Mouse (Mus musculus): Measurements from ENCODE around the gene Lcmt1.
A peak's percentile ranks its signal among the peaks of the same experiment; 100 is the strongest.

Lcmt1 gene

GRCm38 (mm10) chr7:123360185-123360584, 9.4 kb upstream of the Lcmt1 start:
- DNase-seq (ENCODE audit: low read depth, low spot score): no peak

DNA sequence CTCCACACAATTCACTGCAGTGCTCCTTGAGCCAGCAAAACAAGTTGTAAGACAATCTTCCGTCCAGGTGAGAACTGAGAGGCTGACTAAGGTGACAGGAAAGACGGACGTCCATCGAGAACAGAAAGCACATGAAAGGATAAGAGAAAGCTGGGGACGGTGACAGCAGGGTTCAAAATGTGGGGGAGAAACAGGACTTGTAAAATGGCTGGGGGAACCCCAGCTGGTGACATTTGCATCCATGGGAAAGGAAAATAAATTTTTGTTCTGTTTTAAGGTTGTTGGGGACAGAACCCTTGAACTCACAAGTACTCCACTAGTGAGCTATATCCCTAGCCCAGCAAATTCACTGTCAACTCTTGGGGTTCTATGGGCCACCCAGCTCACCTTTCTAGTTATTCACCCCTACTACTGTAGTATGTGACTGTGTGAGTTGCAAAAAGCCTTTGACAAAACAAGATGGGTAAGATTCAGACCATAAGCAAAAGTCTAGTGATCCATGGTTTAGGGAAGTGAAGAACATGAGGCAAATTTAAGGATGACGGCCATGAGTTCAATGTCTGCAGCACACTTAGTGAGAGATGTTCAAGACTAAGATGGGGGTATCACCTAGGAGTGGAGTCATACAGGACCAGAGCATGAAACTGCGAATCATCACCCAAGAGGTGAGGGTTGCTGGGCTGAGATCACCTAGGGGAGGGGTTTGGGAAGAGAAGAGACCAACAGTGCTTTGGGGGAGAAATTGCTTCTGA, 8.2 kb upstream of the Lcmt1 start:
- no peak for DNase-seq (ENCODE audit: low read depth, low spot score)

DNA sequence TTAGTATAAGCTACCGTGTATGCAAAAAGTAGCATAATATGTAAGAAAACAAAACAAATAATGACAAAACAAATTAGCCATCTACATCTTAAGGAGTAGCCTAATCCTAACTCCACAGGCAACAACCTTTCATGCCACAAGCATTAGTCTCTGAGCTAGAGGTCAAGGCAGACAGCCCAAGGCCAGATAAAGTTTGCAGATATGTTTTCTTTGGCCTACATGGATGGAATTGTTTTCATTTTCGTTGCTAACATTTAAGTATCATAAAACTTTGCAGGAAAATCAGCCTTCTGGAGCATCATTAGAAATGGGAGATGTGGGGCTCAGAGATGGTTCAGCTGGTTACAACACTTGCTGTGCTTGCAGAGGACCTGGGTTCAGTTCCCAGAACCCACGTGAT, 6.8 kb upstream of the Lcmt1 start:
- DNase-seq (ENCODE audit: low read depth, low spot score): no peak

- no peak for DNase-seq (ENCODE audit: low read depth, low spot score)
Measured at GRCm38 (mm10) chr7:123363971-123364370, 5.6 kb upstream of the Lcmt1 start.

GRCm38 (mm10) chr7:123365876-123366741, 3.5 kb upstream of the Lcmt1 start:
- no peak for DNase-seq (ENCODE audit: low read depth, low spot score)

DNA sequence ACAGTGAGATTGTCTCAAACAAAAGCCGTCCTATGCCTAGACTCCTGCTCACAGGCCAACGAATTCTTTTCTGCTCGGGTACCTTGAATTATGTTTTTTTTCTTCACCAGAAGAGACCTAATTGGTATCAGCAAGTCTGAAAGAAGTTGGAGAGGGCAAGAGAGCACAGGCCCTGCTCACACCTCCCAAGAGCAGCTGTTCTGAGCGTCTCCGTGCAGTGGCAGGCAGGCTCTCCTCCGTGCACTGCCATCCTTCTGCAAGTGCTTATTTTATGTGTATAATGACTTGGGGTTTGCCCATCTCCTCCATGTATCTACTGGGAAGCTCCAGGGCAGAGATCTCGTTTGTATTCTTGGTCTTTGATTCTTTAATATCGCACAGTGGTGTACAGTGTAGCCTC, 2.8 kb upstream of the Lcmt1 start:
- no peak for DNase-seq (ENCODE audit: low read depth, low spot score)

DNA sequence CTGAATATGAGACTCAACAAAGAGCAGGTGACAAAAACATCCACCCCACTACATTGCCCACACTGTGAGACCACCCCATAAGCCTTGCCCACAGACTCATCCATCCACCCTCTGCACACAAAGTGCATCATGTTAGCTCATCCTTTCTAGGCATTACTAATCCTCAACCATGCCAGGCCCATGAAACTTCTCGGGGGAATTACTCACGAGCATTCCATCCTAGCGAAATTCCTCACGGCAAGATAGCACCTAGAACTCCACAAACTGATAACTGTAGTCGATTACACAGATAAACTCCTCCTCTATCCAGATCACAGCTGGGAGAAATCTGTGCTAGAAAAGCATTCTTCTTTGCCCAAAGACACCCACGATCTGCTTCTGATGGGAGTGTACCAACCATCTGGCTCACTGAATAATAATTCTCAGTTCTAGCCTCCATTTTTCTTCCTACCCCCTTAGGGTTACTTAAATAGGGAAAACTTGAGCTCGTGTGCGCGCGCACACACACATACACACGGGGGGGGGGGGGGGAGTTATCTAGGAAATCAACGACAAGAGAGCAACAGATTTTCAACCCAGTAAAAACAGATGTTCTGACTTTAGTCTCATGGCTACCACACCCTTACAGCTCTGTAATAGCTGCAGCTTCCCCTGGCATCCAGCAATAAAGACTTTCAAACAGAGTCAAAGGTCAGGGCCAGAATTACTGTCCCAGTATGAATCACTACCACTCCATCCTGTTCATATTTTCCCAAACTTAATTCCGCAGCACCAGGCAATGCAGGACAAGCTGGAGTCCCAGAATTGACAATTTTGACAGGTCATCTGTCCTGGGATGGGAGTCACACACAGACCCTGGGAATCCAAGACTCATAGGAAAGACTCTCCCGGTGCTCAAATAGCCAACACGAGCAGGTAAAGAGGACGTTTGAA, 2.1 kb upstream of the Lcmt1 start:
- DNase-seq (ENCODE audit: low read depth, low spot score): no peak

DNA sequence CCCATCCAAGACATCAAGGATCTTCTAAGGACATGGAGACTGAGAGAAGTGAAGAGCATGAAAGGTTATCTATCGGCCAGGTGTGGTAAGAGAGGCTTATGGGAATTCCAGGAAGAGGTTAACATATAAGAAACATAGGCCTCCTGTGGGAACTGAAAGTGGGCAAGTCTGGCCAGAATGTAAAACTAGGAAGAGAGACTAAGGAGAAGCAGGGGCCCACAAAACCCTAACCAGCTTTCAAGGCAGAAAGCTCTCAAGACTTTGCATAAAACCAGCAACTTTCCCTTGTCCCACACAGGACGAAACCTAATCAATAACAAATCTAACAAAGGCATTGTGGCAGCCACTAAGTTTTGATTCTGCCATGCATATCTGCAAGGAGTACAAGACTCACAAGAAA, 1.4 kb upstream of the Lcmt1 start:
- no peak for DNase-seq (ENCODE audit: low read depth, low spot score)

DNA sequence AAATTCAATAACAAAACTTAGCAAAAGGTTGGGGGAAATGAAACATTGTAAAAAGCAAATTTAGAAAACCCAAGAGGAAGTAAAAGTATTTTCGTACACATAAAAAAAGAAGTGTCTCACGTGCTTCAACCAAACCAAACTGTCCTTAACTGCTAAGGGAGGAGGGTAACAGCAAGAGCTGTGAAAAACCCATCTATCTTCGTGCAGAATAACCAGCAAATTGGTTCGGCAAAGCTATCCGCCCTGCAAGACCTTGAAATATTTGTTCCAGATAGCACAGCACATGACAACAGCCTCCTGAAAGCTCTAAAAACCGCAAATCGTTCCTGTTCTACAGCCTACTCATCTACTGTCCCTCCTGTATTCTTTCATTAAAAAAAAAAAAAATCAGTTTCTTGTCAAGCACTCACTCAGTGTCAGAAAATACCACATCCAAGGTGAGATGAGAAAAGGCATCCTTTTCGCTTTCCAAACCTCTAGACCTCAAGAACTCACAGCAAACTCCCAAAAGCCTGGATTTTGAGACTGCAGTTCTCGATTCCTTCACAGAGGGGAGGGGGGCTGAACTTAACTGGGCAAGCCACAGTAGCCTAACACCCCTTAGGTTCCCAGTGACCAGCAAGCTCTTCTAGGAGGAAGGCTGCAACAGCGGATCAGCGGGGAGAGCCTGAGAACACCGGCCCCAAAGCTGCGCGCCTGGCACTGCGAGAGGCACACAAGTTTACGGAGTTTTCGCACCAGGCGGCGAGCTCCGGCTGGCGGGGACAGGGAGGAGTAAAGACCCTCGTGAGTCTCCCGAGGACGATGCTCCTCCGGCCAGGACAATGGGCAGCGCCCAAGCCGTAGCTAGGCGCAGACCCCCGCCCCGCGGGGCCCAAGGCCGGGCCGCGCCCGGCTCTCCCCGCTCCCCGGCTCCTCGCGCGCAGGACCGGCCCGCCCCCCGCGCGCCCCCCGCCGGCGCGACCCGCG, 522 bp upstream of the Lcmt1 start:
- DNase-seq (ENCODE audit: low read depth, low spot score): peak; percentile 55

- DNase-seq (ENCODE audit: low read depth, low spot score): no peak
Measured at GRCm38 (mm10) chr7:123370700-123371099, 1.1 kb downstream of the Lcmt1 start.

GRCm38 (mm10) chr7:123371501-123371900, 1.9 kb downstream of the Lcmt1 start:
- no peak for DNase-seq (ENCODE audit: low read depth, low spot score)

- DNase-seq (ENCODE audit: low read depth, low spot score): peak; percentile 97
Measured at GRCm38 (mm10) chr7:123377443-123378400, 8.1 kb downstream of the Lcmt1 start.

DNA sequence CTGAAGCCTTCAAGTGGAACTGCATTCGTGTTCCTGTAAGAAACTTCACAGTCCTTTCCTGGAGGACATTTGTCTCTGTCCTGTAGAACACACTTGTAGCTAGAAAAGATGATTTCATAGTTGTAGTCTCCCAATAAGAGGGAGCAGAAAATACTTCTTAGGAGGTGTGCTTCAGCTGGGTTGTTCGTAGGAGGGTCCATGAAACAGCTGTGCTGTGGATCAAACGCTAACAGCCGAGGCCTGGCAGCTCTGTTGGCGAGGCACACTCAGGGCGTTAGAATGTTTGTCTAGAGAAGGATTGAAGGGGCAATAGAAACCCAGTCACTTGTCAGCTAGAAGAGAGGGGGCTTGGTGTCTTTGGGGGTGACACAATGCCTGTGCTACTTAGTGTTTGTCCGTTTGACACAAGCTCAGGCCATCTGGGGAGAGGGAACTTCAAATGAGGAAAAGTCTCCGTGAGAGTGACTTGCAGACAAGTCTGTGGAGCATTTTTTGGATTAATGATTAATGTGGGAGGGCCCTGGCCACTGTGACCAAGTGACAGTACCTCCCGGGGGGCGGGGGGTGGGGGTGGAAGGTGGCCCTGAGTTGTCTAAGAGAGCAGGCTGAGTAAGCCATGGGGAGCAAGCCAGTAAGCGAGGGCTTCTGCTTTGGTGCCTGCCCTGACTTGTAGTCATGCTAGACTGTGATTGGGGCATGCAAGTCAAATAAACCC, 16.3 kb downstream of the Lcmt1 start:
- no peak for DNase-seq (ENCODE audit: low read depth, low spot score)

DNA sequence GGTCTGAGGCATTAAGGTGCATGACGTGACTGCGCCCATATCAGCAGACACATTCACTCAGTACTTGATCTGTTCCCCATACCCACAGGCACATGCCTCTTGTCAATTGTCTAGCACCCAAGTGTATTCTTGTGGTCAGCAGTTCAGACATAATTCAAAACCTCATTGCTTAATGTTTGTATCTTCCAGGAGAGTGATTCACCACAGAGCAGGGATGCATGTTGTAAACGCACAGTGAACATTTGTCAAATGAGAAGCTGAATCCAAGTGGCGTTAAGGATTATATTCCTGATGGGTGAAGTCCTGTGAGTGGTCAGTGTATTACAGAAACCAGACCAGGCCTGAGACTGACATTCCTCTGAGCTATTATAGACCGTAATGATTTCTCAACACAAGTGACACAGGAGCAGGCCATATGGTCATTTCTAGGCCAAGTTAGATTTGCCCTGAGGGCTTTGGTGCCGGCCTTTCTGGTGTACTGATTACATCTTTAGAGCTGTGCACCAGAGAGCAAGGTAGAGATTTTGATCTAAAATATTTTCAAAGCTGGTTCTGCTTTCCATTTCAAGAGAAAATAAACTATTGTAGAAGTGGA, 20.2 kb downstream of the Lcmt1 start:
- DNase-seq (ENCODE audit: low read depth, low spot score): no peak

- no peak for DNase-seq (ENCODE audit: low read depth, low spot score)
Measured at GRCm38 (mm10) chr7:123394271-123394670, 24.7 kb downstream of the Lcmt1 start.

GRCm38 (mm10) chr7:123396900-123397299, 27.3 kb downstream of the Lcmt1 start:
- no peak for DNase-seq (ENCODE audit: low read depth, low spot score)

GRCm38 (mm10) chr7:123397369-123397768, 27.8 kb downstream of the Lcmt1 start:
- DNase-seq (ENCODE audit: low read depth, low spot score): no peak

DNA sequence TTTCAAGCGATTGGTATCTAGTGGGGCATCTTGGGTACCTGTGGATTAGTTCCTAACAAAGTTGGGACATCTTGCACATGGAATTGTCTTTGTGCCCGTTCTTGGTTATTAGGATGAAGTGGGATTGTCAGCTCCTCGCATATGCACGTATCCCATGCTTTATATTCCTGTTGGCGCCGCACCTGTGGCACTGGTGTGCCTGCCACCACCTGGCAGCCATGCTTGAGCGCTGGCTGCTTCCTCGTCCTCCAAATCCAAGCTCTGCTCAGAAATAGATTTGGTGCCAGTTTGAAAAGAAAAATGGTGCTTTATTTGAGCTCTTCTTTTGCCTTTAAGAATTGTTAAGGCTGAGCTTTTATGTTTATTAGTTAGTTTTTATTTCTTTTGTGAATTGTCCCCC, 28.3 kb downstream of the Lcmt1 start:
- DNase-seq (ENCODE audit: low read depth, low spot score): no peak
